In genomic region chr5:74316333-74316945, GRCm38 (mm10) we compare ENCODE assay signal across 17 mouse cellular contexts.
DNase-seq lines count a peak whose midpoint lies in the region; ATAC-seq lines count a peak whose summit lies in the region.
"Had no signal": no experiment of that assay in that cellular context is flagged by ENCODE, and none has a peak within 500 bp of the region (broad histone marks: within the 10 kb centered on the region; RNA-seq: fewer than 3 reads in every experiment).

No protein-coding gene starts in this region.

- ATAC-seq in kidney, embryonic 16.5 days (ENCODE audit: low FRiP score, low TSS enrichment): no peak
- ATAC-seq in limb, embryonic 12.5 days (ENCODE audit: insufficient number of reproducible peaks, insufficient read depth, low FRiP score, low TSS enrichment, low read depth): no peak
- peak; percentile 62 for ATAC-seq in liver, embryonic 16.5 days (ENCODE audit: low read depth)
- ATAC-seq: CD4-positive, CD25-positive, alpha-beta regulatory T cell, adult 4 months; forebrain, embryonic 13.5 days; hindbrain, embryonic 16.5 days; intestine, embryonic 16.5 days; Patski had no signal

- H3K27me3 ChIP-seq in kidney, embryonic 16.5 days (ENCODE audit: insufficient read depth, low read length): no peaks in the 10 kb centered on the region
- no peaks in the 10 kb centered on the region for H3K27me3 ChIP-seq in limb, embryonic 12.5 days
- H3K27me3 ChIP-seq in liver, embryonic 16.5 days (ENCODE audit: control insufficient read depth, insufficient read depth, low read depth, low read length): no peaks in the 10 kb centered on the region
- H3K27me3 ChIP-seq: forebrain, embryonic 13.5 days; Patski had no signal

- no peaks in the 10 kb centered on the region for H3K9me3 ChIP-seq in kidney, embryonic 16.5 days (ENCODE audit: low read length)
- H3K9me3 ChIP-seq in limb, embryonic 12.5 days: no peaks in the 10 kb centered on the region
- H3K9me3 ChIP-seq in liver, embryonic 16.5 days (replicated peaks; ENCODE audit: control insufficient read depth, low read length): no peaks in the 10 kb centered on the region
- H3K9me3 ChIP-seq: forebrain, embryonic 13.5 days; heart, embryonic 13.5 days had no signal

- H3K36me3 ChIP-seq in kidney, embryonic 16.5 days (ENCODE audit: insufficient read depth, low read length): no peaks in the 10 kb centered on the region
- no peaks in the 10 kb centered on the region for H3K36me3 ChIP-seq in limb, embryonic 12.5 days
- H3K36me3 ChIP-seq in liver, embryonic 16.5 days (ENCODE audit: control insufficient read depth, insufficient read depth): no peaks in the 10 kb centered on the region
- H3K36me3 ChIP-seq: heart, embryonic 13.5 days had no signal

- H3K4me2 ChIP-seq in kidney, embryonic 16.5 days (replicated peaks; ENCODE audit: low read depth, low read length): no peak overlapping the region
- no peak overlapping the region for H3K4me2 ChIP-seq in limb, embryonic 12.5 days
- H3K4me2 ChIP-seq in liver, embryonic 16.5 days (ENCODE audit: low read depth, low read length): no peak overlapping the region
- H3K4me2 ChIP-seq: forebrain, embryonic 13.5 days; heart, embryonic 13.5 days; midbrain, embryonic 11.5 days had no signal

- no peak overlapping the region for H3K4me3 ChIP-seq in kidney, embryonic 16.5 days (ENCODE audit: low read length)
- no peak overlapping the region for H3K4me3 ChIP-seq in limb, embryonic 12.5 days (replicated peaks)
- H3K4me3 ChIP-seq in liver, embryonic 16.5 days (ENCODE audit: low read depth, low read length): no peak overlapping the region
- H3K4me3 ChIP-seq: forebrain, embryonic 13.5 days; heart, embryonic 13.5 days had no signal

- DNase-seq in heart, adult 11 months: peak; percentile 77
- no peak for DNase-seq in heart, adult 9 months (ENCODE audit: low spot score in 2 of 2)
- no peak for DNase-seq in kidney, postnatal 4 days
- DNase-seq in embryo, embryonic 9.5 days (ENCODE audit: extremely low spot score): no peak
- no peak for DNase-seq in ovary, postnatal 36 days (ENCODE audit: low spot score)
- DNase-seq: cerebellum, adult 9-11 months; thymus, adult 2 months had no signal

- no peak overlapping the region for H3K9ac ChIP-seq in kidney, embryonic 16.5 days (replicated peaks; ENCODE audit: low read length)
- no peak overlapping the region for H3K9ac ChIP-seq in limb, embryonic 12.5 days (replicated peaks)
- no peak overlapping the region for H3K9ac ChIP-seq in liver, embryonic 16.5 days (ENCODE audit: low read depth, low read length)
- H3K9ac ChIP-seq: forebrain, embryonic 13.5 days; heart, embryonic 13.5 days had no signal

- H3K4me1 ChIP-seq in kidney, embryonic 16.5 days (ENCODE audit: insufficient read depth, low read length): peaks cover 8% of the 10 kb centered on the region; the same call in 1 of the 2 replicates
- H3K4me1 ChIP-seq in limb, embryonic 12.5 days (replicated peaks): peaks cover 19% of the 10 kb centered on the region
- peaks cover 6% of the 10 kb centered on the region for H3K4me1 ChIP-seq in liver, embryonic 16.5 days (ENCODE audit: control insufficient read depth, low read depth, low read length)

- 66% methylated on average over 11 of the region's 11 CpGs for WGBS in kidney, embryonic 16.5 days
- WGBS in limb, embryonic 12.5 days: 71% methylated on average over 11 of the region's 11 CpGs
- 83% methylated on average over 11 of the region's 11 CpGs for WGBS in liver, embryonic 16.5 days (ENCODE audit: insufficient replicate concordance)

- H3K27ac ChIP-seq in kidney, embryonic 16.5 days (ENCODE audit: low read length): peak overlapping the region; percentile 65
- H3K27ac ChIP-seq in limb, embryonic 12.5 days: peak overlapping the region; percentile 41
- peak overlapping the region; percentile 45; the same call in 1 of the 2 replicates for H3K27ac ChIP-seq in liver, embryonic 16.5 days (ENCODE audit: low read length)
- H3K27ac ChIP-seq: forebrain, embryonic 13.5 days had no signal
